Mouse (Mus musculus) ES-E14 (cell line): Measurements from ENCODE around the gene Tex33. TPM values are rescaled to one million over a fixed set of nuclear protein-coding genes. Genes with fewer than 3 reads are reported as not detected.
"Not testable (repeated sequence)": the region's sequence is repeated elsewhere in the genome, so short reads cannot be mapped to it uniquely, and the experiment has no call there.

Experiments used
- DNase-seq: peaks from one replicate; pipeline ENCODE4 v3.0.0-alpha.2; 2013; ENCODE audit warnings: low read depth, low spot score
- H3K27ac ChIP-seq: 2 replicates; pipeline ENCODE4 v1.5.1; 2012; ENCODE audit warnings: low read depth, mild to moderate bottlenecking, low read length, moderate library complexity, mixed read lengths; ENCODE audit not compliant: poor library complexity, insufficient read depth, severe bottlenecking
- H3K36me3 ChIP-seq: 2 replicates; pipeline ENCODE4 v1.6.1; 2012; ENCODE audit warnings: mild to moderate bottlenecking, low read length, moderate library complexity, mixed read lengths; ENCODE audit not compliant: control insufficient read depth, poor library complexity, insufficient read depth, severe bottlenecking
- H3K4me1 ChIP-seq, 2 experiments: fragments of 150-350 bp in 1 of 2; sonication (generic) in 1 of 2; 2 replicates each; pipeline ENCODE4 v1.6.1; 2012; ENCODE audit warnings: low read length in 2 of 2, mild to moderate bottlenecking in 1 of 2, mixed read lengths in 1 of 2; ENCODE audit not compliant: control insufficient read depth in 2 of 2, insufficient read depth in 2 of 2, poor library complexity in 1 of 2
- H3K4me3 ChIP-seq, 2 experiments: fragments of 150-350 bp in 1 of 2; sonication (generic) in 1 of 2; 2 replicates each; pipeline ENCODE4 v1.5.1; 2012; ENCODE audit warnings: low read length in 2 of 2, low read depth in 1 of 2, mild to moderate bottlenecking in 1 of 2, mixed read lengths in 1 of 2; ENCODE audit not compliant: insufficient read depth in 1 of 2, poor library complexity in 1 of 2, severe bottlenecking in 1 of 2
- H3K9ac ChIP-seq: 2 replicates; pipeline ENCODE4 v1.6.1; 2012; ENCODE audit warnings: low read depth, mild to moderate bottlenecking, low read length, mixed read lengths; ENCODE audit not compliant: poor library complexity, insufficient read depth, severe bottlenecking
- H3K9me3 ChIP-seq: fragments of 150-350 bp; sonication (generic); 2 replicates; pipeline ENCODE4 v1.6.1; 2012; ENCODE audit warnings: low read depth, mild to moderate bottlenecking, low read length; ENCODE audit not compliant: control insufficient read depth, insufficient read depth
- CHD2 ChIP-seq: IDR thresholded peaks from 2 replicates; pipeline ENCODE4 v1.6.1; 2014; ENCODE audit warnings: mild to moderate bottlenecking, low read depth, low read length, inconsistent platforms
- HCFC1 ChIP-seq: IDR thresholded peaks from 2 replicates; pipeline ENCODE4 v1.6.1; 2012; ENCODE audit warnings: low read length, inconsistent platforms, borderline replicate concordance; ENCODE audit not compliant: insufficient read depth
- MAFK ChIP-seq: IDR thresholded peaks from 2 replicates; pipeline ENCODE4 v1.6.1; 2014; ENCODE audit warnings: mild to moderate bottlenecking, low read depth, low read length, inconsistent platforms; ENCODE audit not compliant: insufficient read depth
- ZC3H11A ChIP-seq: IDR thresholded peaks from 2 replicates; pipeline ENCODE4 v1.6.1; 2012; ENCODE audit warnings: low read depth, mild to moderate bottlenecking, inconsistent platforms, low read length, borderline replicate concordance
- ZNF384 ChIP-seq: IDR thresholded peaks from 2 replicates; pipeline ENCODE4 v1.6.1; 2012; ENCODE audit warnings: low read depth, low read length, inconsistent platforms
- in situ Hi-C, 2 experiments: fragments of 600-800 bp; cut with MboI; formaldehyde crosslinking; loops; one replicate each; pipeline ENCODE4 v1.15.1; 2025; ENCODE audit warnings: low sequenced_read_pairs in 2 of 2, inconsistent platforms in 1 of 2; ENCODE audit not compliant: unreplicated experiment in 2 of 2
- total RNA-seq: library from RNA; depleted of rRNA; stranded (reverse); fragments of 300-350 nt; gene quantifications from 2 replicates; pipeline ENCODE4 v1.2.3, GENCODE M21; 2012; rRNA removed

The Tex33 gene
- total RNA-seq, 1 experiment: not detected

DNA sequence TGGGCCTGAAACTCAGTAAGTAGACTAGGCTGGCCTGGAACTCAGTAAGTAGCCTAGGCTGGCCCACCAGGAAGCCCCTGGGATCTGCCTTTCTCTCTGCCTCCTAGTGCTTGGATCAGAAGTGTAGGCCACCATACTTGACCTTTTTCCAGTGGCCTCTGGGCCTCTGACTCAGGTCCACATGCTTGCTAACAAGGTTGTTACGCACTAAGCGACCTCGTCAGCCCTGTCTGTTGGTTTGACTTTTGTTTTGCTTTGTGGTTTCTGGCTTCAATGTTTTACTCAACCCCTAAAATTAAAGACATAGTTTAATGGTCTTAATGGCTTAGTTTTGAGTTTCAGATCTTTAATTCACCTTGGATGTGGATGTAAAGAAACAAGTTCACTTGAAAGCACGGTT, 65.0 kb downstream of the Tex33 start:
- no peak overlapping the region for H3K27ac ChIP-seq
- no peaks in the 10 kb centered on the region for H3K9me3 ChIP-seq
- no peak for TF ChIP-seq HCFC1
- no peak for TF ChIP-seq CHD2
- no peak for TF ChIP-seq MAFK
- TF ChIP-seq ZC3H11A: no peak
- TF ChIP-seq ZNF384: no peak
- DNase-seq: no peak
- no peaks in the 10 kb centered on the region for H3K4me1 ChIP-seq
- no peak overlapping the region for H3K9ac ChIP-seq
- no peak overlapping the region for H3K4me3 ChIP-seq
- no peaks in the 10 kb centered on the region for H3K36me3 ChIP-seq
- in situ Hi-C loops: no loop called here

DNA sequence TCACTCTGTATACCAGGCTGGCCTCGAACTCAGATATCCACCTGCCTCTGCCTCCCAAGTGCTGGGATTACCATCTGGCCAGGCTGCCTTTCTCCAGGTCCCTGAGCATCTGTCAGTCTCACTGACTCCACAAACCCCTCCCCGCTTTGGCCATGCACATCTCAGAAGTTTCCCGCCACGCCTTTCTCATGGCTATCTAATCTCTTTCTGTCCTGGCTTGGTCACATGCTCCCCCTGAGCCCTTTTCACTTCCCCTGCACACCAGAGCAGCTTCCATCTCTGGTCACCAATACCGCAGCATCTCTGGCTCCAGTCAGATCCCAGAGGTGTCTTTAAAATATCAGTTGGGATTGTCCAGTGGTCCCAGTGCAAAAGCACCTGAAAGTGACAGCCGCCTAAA, 65.7 kb downstream of the Tex33 start:
- H3K36me3 ChIP-seq, H3K9ac ChIP-seq, H3K4me1 ChIP-seq, in situ Hi-C loops, DNase-seq, H3K27ac ChIP-seq, H3K4me3 ChIP-seq, H3K9me3 ChIP-seq: not testable (repeated sequence)

- no peaks in the 10 kb centered on the region for H3K4me1 ChIP-seq
- DNase-seq: no peak
- no peak overlapping the region for H3K4me3 ChIP-seq
- H3K9me3 ChIP-seq: no peaks in the 10 kb centered on the region
- no peak overlapping the region for H3K9ac ChIP-seq
- no peak overlapping the region for H3K27ac ChIP-seq
- H3K36me3 ChIP-seq: no peaks in the 10 kb centered on the region
- TF ChIP-seq ZC3H11A (no peak), ZNF384 (no peak)
- in situ Hi-C loops: no loop called here
Measured at GRCm38 (mm10) chr15:78328520-78329097, 67.1 kb downstream of the Tex33 start.

Other genes starting within 250 kb of the Tex33 start
- gene Ift27, start 221.8 kb downstream of the Tex33 start, total RNA-seq: 12.6 and 12.8 TPM in 2 replicates
- gene Pvalb, start 189.5 kb downstream of the Tex33 start, total RNA-seq: not detected in 2 replicates
- gene Ncf4, start 151.1 kb downstream of the Tex33 start, total RNA-seq: 0.31 TPM in 1 of 2 replicates, not detected in the other
- gene Csf2rb2, start 90.2 kb downstream of the Tex33 start, total RNA-seq: 0.09 TPM in 1 of 2 replicates, not detected in the other
- 0.05 and 1.1 TPM in 2 replicates for gene Csf2rb, start 70.2 kb downstream of the Tex33 start, total RNA-seq
- 14.9 and 22.4 TPM in 2 replicates for gene Tst, start 10.0 kb upstream of the Tex33 start, total RNA-seq
- gene Mpst, start 10.5 kb upstream of the Tex33 start, total RNA-seq: 15.1 and 18.8 TPM in 2 replicates
- gene Kctd17, start 32.7 kb upstream of the Tex33 start, total RNA-seq: 24.7 and 28.0 TPM in 2 replicates
- gene Tmprss6, start 72.7 kb upstream of the Tex33 start, total RNA-seq: 0.49 and 0.63 TPM in 2 replicates
- 0.62 TPM in 1 of 2 replicates, not detected in the other for gene Il2rb, start 99.4 kb upstream of the Tex33 start, total RNA-seq
- 1.1 and 1.8 TPM in 2 replicates for gene C1qtnf6, start 135.5 kb upstream of the Tex33 start, total RNA-seq
- 0.11 and 0.18 TPM in 2 replicates for gene Sstr3, start 148.8 kb upstream of the Tex33 start, total RNA-seq
- gene Rac2, start 176.9 kb upstream of the Tex33 start, total RNA-seq: 2.6 and 2.9 TPM in 2 replicates
- gene Cyth4, start 201.1 kb upstream of the Tex33 start, total RNA-seq: 2.3 and 2.7 TPM in 2 replicates